Mouse (Mus musculus) cerebellum, adult 11 months (tissue): ENCODE measurements around the gene Depdc5.
"Not testable (repeated sequence)": the region's sequence is repeated elsewhere in the genome, so short reads cannot be mapped to it uniquely, and the experiment has no call there.

Experiments
- DNase-seq: peaks from one replicate; pipeline ENCODE4 v3.0.0; 2022

Depdc5 gene

GRCm38 (mm10) chr5:32919281-32919680, 55.8 kb downstream of the Depdc5 start:
- DNase-seq, result not testable (repeated sequence)

- DNase-seq, result no peak
These were observed 59.4 kb downstream of the Depdc5 start for GRCm38 (mm10) chr5:32922906-32923305.

GRCm38 (mm10) chr5:32930761-32931160, 67.3 kb downstream of the Depdc5 start:
- DNase-seq, result no peak

GRCm38 (mm10) chr5:32934654-32935053, 71.2 kb downstream of the Depdc5 start:
- DNase-seq, result no peak

- DNase-seq, result no peak
These were observed 77.1 kb downstream of the Depdc5 start for GRCm38 (mm10) chr5:32940586-32940985.

GRCm38 (mm10) chr5:32941209-32941924, 77.9 kb downstream of the Depdc5 start:
- DNase-seq, result no peak

GRCm38 (mm10) chr5:32950077-32950476, 86.6 kb downstream of the Depdc5 start:
- no peak for DNase-seq

GRCm38 (mm10) chr5:32950702-32951274, 87.3 kb downstream of the Depdc5 start:
- DNase-seq, result no peak

- no peak for DNase-seq
These were observed 92.2 kb downstream of the Depdc5 start for GRCm38 (mm10) chr5:32955716-32956115.

- DNase-seq, result no peak
These were observed 98.1 kb downstream of the Depdc5 start for GRCm38 (mm10) chr5:32961616-32962015.

GRCm38 (mm10) chr5:32962581-32962980, 99.1 kb downstream of the Depdc5 start:
- no peak for DNase-seq

GRCm38 (mm10) chr5:32976541-32976940, 113.0 kb downstream of the Depdc5 start:
- no peak for DNase-seq

- no peak for DNase-seq
These were observed 113.7 kb downstream of the Depdc5 start for GRCm38 (mm10) chr5:32977179-32977578.

- no peak for DNase-seq
These were observed 121.9 kb downstream of the Depdc5 start for GRCm38 (mm10) chr5:32985379-32985778.

- DNase-seq, result no peak
These were observed 124.4 kb downstream of the Depdc5 start for GRCm38 (mm10) chr5:32987873-32988272.

GRCm38 (mm10) chr5:32989959-32990640, 126.6 kb downstream of the Depdc5 start:
- DNase-seq, result no peak

- DNase-seq, result peak; percentile 61
These were observed 127.7 kb downstream of the Depdc5 start for GRCm38 (mm10) chr5:32991152-32991551.

- DNase-seq, result no peak
These were observed 131.0 kb downstream of the Depdc5 start for GRCm38 (mm10) chr5:32994471-32994870.

- DNase-seq, result no peak
These were observed 132.3 kb downstream of the Depdc5 start for GRCm38 (mm10) chr5:32995756-32996155.

GRCm38 (mm10) chr5:32996560-32996959, 133.1 kb downstream of the Depdc5 start:
- DNase-seq, result no peak

GRCm38 (mm10) chr5:32997686-32998085, 134.2 kb downstream of the Depdc5 start:
- DNase-seq, result no peak

- DNase-seq, result no peak
These were observed 135.3 kb downstream of the Depdc5 start for GRCm38 (mm10) chr5:32998783-32999182.

- no peak for DNase-seq
These were observed 137.6 kb downstream of the Depdc5 start for GRCm38 (mm10) chr5:33001111-33001510.

- no peak for DNase-seq
These were observed 139.3 kb downstream of the Depdc5 start for GRCm38 (mm10) chr5:33002781-33003180.
